Mouse (Mus musculus): ENCODE measurements around the gene Wdr5.

Wdr5 gene

DNA sequence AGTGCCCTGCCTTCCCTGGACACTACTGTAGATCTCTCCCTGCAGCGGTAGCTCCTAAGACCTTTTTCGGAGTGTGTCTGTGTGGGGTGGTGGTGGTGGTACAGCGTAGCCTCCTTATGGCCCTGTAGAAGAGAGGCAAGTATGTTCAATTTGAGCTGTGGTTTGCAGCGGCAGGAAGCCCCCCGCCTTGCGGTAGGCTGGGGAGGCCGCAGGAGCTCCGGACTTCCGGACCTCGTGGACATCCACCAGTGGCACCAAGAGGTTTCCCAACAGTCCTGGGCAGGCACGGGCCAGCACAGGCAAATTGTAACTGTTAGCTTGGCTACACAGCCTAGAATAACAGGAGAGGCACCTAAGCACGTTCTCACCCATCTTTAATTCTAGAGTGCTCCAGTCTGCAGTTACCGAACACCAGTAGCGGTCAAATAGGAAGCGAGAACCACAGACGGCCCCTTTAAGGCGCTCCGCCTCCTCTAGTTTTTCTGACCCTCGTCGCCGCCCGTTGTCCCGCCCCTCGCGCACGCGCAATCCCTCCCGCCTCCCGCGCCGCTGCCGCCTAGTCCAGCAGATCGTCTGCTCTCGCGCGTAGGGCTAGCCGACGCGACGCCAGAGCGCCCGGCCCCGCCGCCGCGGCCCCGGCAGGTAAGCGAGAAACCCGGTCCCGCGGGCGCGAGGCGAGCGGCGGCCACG is at the start of gene Wdr5:
Wdr5 (plus strand) TSS at position 519 of the 690 bp plus-strand sequence.
- peak; percentile 90 for DNase-seq (ENCODE audit: low spot score)

DNA sequence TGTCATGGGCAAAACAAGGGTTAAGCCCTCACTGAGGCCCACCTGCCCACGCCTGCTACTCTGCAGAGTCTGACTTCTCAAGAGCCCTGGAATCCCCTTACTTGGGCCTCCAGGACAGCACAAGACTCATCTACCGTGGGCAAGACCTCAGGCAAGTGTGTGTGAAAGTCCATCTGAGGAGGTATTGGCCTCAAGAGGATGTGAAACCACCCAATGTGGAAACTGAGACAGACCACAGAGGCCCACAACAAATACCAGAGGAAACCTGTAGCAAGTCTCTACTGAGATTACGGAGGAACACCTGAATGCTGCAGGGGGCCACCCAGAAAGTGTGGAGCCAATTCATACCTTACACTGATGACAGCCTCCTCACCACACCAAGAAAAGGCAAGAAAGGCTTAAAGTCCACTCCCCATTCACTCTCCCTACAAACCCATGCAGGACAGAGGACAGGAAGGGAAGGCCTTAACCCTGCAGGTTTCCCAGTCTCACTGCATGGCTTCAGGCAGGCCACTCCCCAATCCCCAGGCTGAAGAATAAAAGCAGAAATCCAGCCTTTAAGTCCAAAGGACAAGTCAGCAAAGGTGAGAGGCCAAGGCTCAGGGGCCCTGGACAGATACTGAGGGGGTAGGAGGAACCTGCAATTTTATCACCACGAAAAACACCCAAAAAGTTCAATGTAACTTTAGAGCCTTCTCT is 45.5 kb upstream of the Wdr5 start:
- DNase-seq (ENCODE audit: low spot score) = no peak

DNA sequence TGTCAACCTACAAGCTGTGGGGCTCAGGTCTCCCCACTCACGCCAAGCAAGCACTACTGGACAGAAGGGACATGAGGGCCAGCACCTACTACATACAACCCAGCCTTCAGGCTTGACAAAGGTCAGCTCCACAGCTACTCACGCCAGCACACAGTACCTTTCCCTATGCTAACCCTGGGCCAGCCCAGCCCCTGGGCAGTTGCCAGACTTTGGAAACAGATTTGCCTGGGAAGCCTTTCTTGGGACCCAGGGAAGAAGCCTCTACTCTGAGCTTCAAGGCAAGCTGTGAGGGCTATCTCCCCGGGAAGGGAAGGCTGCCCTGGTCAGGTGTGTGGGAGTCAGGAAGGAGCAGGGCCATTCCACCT is 45.0 kb upstream of the Wdr5 start:
- DNase-seq (ENCODE audit: low spot score) = peak; percentile 54

DNA sequence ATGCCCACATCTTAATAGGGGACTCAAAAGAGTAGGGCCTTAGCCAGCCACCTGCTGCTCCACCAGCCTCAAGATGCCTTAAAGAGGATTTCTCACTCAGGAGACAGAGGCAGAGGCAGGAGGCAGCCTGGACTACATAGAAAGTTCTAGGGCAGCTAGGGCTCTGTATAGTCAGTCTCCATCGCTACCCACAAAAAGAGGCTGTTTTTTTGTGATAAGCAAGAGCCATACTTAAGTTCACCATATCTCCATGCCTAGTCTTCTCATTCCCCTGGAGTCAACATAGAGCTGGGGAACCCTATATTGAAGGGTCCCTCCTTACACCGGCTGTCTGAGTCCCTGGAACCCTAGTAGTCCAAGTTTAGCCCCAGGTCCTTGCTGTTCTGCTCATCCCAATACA is 44.4 kb upstream of the Wdr5 start:
- no peak for DNase-seq (ENCODE audit: low spot score)

DNA sequence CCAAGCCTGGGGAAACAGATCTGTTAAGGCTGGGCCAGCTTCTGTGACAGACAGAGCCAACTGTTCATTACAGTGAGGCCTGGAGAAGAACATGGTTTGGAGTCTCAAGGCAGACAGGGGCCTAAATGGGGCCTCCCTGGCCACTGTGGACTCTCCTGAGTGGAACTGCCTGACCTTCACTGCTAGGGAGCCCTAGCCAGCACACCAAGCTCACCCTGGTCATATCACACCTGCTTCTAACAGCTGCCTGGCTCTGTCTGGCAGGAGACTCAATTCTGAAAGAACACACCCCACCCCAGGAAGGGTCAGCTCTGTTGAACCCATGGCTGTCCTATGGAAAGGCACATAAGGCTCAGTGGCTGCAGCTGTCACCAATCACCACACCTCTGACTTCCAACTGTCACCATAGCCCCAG is 43.8 kb upstream of the Wdr5 start:
- no peak for DNase-seq (ENCODE audit: low spot score)

DNA sequence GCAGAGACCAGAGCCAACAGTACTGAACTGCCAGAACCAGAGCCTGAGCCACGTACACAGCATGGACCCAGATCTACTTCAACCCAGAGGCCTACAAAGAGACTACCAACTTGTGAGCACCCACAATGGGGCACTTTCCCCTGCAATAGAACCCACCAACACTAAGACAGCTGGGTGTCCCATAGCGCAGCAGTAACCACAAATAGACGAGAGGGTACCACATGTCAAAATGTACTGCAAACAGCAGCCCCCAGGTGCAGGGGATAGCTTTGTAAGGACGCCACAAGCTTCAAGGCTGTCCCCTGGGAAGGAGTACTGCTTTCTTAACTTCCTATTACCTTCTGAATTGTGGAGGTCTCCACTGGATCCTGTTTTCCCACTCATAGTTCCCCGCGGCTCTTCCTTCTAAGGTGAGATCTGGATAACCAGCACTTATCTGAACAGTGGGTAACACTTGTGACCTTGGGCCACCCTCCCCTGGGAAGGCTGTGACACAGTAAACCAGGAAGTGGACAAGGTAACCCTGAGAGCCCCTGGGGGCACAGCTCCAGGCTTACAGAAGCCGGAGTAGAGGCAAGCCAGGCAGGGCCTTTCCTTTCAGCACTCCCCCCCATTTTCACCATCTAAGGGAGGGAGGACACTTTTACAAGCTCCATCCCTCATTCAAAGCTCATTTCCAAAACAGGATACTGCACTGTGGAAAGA is 41.7 kb upstream of the Wdr5 start:
- no peak for DNase-seq (ENCODE audit: low spot score)

DNA sequence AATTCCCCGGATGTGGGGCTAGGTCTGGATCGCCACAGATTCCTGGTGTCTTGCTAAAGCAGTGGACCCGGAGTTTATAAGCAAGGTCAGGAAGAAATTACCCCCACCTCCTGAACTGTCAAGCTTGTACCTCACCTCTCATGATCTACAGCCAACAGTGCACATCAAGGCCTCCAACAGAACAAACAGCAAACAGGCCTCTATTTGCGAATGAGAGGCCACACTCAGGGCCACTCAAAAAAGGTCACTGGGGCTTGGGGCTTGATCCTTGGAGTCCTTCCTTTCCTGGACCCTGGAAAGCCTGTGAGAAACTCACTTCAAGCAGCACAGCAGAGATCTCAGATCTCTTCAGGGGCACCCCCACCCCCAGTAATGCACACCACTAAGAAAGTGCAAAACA is 41.0 kb upstream of the Wdr5 start:
- no peak for DNase-seq (ENCODE audit: low spot score)

DNA sequence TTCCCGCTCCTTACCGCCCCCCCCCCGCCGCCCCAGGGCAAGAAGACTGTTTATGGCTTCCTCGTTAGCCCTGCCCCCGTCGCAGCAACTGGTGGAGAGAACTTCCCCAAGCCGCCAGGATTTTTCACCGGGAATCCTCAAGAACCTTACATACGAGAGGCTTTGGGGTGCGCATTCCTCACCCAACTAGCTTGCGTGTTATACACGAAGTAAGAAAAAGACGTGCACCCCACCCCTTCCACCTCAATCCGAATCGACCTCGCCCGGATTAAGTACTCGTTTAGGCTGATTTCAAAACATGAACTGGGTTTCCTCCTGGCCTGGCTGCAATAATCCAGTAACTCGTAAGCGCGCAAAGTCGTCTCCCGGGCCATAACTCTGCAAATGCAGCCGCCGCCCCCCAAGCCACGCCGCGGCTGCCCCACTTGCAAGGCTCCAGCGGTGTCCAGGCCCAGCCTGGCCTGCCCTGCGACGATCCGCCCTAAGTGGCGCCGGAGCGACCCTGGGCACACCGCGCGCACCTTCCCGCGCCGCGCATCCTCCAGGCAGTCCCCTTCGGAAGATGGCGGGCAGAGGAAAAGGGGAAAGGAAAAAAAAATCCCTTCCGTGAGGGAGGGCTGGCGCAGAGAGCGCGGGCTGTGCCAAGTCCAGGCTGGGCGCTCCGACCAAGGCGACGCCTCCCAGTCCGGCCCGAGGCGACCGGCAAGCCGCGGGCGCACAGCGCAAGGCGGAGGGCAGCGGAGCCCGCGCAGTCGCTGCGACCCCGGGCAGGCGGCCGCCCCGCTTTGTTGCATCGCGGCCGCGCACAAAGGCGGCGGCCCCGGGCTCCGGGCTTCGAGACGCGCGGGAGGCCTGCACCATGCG is 40.1 kb upstream of the Wdr5 start:
- DNase-seq (ENCODE audit: low spot score) = peak; percentile 43

DNA sequence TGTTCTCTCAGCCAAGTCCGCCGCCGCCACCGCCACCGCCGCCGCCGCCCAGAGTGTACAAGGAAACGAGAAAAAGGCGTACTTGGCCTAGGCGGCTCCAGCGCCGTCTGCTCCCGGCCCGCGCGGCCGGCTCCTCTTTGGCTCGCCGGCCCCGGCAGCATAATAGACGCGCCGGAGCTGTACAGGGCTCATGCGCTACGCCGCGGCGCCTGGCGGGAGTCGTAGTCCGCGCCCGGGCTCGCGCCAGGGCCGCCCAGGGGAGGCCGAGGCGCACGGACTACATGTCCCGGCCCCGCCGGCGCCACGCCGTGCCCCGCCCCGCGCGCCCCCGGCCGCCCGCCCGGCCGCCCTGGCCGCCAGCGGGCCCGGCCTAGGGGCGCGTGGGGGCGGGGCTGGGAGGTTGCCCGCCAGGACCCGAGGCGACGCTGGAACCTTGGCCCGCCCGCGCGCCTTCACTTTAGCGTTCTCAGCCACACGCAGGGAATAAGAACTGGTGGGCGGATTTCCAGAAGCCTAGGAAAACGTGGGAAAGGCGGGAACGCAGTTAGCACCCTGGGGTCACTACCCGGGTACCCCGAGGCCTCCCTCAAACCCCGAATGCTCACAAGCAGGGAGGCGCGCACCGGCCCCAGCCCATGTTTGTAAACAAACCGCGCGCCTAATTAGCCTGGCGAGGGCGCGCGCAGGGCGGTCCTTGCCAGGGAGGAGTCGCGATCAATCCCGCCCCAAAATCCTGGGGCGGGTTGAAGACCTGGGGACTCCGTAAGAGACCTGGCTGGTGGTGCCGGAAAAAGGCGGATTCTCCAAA is 39.3 kb upstream of the Wdr5 start:
- DNase-seq (ENCODE audit: low spot score) = peak; percentile 83

DNA sequence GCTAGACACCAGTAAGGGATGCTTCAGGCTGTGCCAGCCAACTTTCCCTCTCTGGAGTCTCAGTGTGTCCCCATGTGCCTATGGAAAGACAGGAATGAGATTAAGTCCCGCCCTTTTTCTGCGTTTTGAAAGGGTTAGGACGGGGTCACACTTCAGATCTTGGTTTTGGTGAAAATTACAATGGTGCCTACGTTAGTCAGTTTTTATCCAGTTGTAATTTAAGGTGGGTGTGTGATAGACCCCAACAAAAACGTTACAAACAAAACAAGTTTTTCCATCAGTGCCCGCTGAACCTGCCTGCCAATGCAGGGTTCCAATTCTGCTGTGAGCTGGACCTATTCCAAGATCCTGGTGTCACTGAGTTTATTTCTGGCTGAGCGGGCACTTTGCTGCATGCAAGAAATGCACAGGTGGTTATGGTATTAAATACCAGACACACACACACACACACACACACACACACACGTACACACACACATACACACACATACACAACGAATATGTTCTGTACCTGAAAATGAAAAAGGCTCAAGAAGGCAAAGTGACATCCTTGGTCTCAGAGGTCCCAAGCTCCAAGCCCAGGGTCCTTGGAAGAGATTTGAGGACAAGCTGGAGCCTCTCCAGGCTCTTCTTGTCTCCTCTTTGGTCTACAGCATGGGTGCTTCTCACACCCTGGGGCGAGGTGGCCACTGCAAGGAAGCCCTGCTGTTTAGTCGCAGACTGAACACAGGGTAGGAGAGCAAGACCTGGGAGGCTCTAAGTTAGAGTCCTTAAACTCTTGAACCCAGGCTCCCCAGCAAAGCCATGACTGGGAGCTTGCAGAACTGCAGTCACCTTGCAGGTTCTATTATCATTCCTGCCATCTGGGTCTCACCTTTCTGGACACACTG is 38.4 kb upstream of the Wdr5 start:
- no peak for DNase-seq (ENCODE audit: low spot score)

DNA sequence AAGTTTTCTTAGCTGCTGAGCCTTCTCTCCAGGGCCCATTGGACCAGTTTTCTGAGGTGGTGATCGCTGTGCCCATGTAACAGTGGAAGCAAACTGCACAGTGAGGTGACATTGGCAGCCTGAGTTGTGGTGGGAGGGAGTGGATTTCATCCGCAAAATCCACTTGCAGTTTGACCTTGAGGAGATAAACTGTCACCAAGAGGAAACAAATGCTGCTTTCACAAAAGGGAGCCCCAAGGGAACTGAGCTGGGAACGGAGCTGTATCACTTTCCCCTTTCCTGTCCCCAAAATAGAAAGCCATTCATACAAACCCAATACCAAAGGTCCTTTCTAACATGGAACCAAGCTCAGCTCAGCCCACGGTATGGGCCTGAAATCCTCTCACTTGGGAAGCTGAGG is 35.1 kb upstream of the Wdr5 start:
- no peak for DNase-seq (ENCODE audit: low spot score)

DNA sequence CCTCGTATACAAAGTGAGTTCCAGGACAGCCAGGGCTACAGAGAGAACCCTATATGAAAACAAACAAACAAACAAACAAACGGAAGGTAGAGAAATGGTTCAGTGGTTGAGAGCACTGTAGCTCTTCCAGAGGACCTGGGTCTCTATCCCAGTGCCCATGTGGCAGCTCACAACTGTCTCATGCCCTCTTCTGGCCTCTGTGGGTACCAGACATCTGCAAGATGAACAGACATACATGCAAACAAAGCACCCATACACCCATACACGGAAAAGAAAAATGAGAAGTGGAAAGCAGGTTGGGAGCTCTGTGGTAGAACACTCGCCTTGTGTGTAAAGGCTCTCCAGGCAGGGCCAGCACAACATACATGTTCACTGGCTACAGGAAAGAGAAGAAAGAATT is 34.6 kb upstream of the Wdr5 start:
- DNase-seq (ENCODE audit: low spot score) = no peak

DNA sequence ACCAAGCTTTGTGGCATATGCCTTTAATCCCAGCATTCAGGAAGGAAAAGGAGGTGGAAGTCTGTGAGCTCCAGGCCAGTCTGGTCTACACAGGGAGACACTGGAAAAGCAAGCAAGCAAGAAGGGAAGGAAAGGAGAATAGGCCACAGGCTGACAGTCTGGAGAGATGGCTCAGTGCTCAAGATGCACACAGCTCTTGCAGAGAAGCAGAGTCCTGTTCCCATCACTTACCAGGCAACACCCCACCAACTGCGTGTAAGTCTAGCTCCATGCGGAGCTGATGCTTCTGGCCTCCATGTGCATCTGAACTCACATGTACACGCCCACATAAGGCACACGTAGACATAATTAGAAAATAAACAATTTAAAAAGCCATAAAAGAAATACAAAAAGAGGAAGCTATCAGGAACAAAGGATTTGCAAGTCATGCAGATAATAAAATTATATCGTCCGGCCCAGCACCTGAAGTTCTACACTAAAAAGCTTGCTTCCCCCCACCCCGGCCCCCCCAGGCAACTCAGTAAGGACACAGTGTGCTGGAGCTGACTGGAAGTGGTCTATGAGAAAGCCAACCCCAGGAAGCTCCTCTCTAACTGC is 32.6 kb upstream of the Wdr5 start:
- DNase-seq (ENCODE audit: low spot score) = no peak

DNA sequence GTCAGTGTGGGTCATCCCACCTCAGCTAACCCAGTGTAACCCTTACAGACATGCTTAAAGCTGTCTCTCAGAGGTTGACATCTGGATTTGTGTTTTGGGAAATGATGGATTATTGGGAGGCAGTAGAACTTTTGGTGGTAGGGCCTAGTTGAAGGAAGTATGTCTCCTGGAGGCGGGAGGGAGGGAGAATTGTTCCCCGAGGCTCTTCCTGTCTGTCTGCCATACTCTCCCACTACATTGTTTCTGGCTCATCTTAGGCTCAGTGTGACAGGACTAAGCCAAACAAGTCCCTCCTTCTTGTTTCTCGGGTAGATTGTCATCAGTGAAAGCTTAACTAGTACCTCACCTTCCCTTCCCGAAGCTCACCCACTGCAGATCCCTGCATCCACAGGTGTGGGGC is 28.2 kb upstream of the Wdr5 start:
- no peak for DNase-seq (ENCODE audit: low spot score)

DNA sequence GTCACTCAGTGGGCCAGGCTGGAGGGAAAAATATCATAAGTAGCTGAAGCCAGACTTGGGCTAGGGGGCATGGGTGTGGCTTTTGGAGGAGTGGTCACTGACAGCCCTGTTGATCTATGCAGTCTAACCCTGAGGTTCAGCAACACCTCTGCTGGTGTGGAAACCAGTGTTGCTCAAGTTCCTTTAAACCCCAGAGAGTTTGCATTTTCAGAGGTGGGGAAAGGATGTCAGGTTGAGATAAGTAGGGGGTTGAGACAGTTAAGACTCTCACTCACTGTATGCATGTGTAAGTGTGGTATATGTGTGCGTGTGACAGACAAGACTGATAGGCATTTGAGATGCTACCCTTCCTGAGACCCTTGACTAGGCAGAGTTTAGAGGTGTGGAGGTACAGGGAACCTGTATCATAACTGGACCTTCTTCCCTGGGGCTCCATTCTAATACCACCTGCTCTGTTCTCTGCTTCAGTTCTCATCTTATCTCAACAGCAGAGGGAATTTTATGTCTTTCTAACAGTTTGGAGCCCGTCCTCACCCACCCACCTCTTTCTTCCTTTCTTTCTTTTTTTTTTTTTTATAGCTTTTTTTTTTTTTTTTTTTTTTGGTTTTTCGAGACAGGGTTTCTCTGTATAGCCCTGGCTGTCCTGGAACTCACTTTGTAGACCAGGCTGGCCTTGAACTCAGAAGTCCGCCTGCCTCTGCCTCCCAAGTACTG is 27.5 kb upstream of the Wdr5 start:
- no peak for DNase-seq (ENCODE audit: low spot score)

DNA sequence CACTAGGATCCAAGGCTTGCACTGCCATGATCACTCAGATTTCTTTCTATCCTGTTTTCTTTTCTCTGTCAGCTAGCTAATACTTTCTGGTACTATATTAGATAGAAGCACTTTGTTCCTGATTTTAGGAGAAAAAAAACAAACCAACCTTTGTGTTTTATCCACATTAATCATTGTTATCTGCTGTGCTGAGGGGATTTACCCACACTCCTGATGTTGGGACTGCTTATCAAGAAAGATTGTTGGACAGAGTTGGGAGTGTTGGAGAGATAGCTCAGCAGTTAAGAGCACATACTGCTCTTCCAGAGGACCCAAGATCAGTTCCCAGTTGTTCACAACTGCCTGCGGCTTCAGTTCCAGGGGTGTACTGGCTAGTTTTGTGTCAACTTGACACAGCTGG is 26.6 kb upstream of the Wdr5 start:
- no peak for DNase-seq (ENCODE audit: low spot score)

DNA sequence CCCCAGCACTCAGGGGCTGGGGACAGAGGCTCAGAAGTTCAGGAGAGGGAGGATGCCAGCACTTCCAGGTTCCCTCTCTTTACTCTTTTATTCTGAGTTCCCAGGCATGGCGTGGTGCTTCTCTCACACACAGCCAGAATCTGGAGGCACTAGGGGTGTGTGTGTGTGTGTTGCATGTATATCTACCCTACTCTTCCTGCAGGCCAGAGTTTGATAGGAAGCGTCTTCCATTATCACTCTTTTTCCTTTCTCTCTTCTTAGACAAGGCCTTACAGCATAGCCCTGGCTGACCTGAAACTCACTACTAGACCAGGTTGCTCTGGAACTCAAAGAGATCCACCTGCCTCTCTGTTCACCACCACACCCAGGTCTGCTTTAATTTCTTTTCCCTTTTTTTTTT is 24.0 kb upstream of the Wdr5 start:
- DNase-seq (ENCODE audit: low spot score) = no peak

DNA sequence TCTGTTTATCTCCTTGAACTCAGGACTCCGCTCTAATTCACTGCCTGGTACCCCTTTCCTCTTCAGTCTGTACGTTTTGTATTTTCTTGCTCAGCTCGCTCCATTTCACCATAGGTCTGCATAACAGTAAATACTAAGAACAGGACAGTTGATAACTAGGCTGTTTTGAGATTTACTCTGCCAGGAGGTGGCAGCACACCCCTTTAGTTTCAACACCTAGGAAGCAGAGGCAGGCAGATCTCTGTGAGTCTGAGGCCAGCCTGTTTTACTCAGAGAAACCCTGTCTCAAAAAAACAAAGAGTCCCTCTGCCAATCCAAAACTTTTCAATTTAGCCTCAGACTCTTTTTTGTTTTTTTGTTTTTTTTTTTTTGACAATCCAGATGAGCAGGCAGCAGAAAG is 21.0 kb upstream of the Wdr5 start:
- DNase-seq (ENCODE audit: low spot score) = peak; percentile 63

DNA sequence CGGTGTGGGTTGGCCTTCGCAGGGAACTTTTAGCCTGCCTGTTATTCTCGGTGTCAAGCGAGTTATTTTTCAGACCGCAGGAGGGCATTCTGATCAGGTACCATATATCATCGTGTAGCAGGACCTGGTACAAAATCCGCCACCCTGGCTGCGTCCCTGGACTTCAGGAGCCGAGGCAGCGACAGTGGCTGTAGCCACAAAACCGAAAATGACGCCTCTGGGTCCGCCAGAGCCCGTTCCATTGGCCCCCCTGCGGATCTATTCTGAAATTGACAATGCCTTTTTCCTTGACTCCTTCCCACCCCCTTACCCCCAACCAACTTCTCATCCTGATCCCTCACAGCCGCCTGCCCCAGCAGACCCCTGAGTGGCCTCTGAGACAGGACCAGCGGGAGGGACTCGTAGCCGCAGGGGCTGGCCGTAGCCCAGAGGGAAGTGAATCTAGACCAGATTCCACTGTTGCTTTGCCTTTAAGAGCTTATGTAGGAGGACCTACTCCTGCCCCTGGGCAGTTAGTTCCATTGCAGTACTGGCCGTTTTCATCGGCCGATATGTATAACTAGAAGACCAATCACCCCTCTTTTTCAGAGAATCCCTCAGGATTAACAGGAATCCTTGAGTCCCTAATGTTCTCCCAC is 18.4 kb upstream of the Wdr5 start:
- peak; percentile 66 for DNase-seq (ENCODE audit: low spot score)
